Mouse (Mus musculus): ENCODE data around the gene C1qbp. TPM values are rescaled to one million over a fixed set of nuclear protein-coding genes. Genes with fewer than 3 reads are reported as not detected.

C1qbp gene
- polyA plus RNA-seq, 1 experiment from 2014 or later, result 208 TPM

- WGBS, result 16% methylated on average over 24 of the region's 24 CpGs
- no peaks in the 10 kb centered on the region for H3K9me3 ChIP-seq
- peak; percentile 51 for ATAC-seq (replicated peaks)
These were observed 12.0 kb downstream of the C1qbp start for GRCm38 (mm10) chr11:70970560-70971540.

GRCm38 (mm10) chr11:70969821-70970559 lies 12.8 kb downstream of the C1qbp start, which contains the start of the genes Nup88 and Rpain:
TSS of gene Nup88 (minus strand) at chr11:70969973.
TSS of gene Rpain (plus strand) at chr11:70970213.
- WGBS, result 0% methylated on average over 43 of the region's 43 CpGs
- ATAC-seq (replicated peaks), result peak; percentile 98

More at GRCm38 (mm10) chr11:70970560-70971540, 12.0 kb downstream of the C1qbp start:
- H3K36me3 ChIP-seq, result peaks cover 28% of the 10 kb centered on the region
- H3K27ac ChIP-seq (replicated peaks), result peak overlapping the region; percentile 94
- H3K27me3 ChIP-seq, result no peaks in the 10 kb centered on the region
- peaks cover 25% of the 10 kb centered on the region for H3K4me1 ChIP-seq
- peak overlapping the region; percentile 89 for H3K4me3 ChIP-seq
- peak overlapping the region; percentile 59 for H3K9ac ChIP-seq (replicated peaks)
- peak overlapping the region; percentile 83 for H3K4me2 ChIP-seq (replicated peaks)

GRCm38 (mm10) chr11:70969271-70969794 lies 13.5 kb downstream of the C1qbp start:
- H3K9me3 ChIP-seq, result no peaks in the 10 kb centered on the region
- H3K27ac ChIP-seq (replicated peaks), result peak overlapping the region; percentile 94
- ATAC-seq (replicated peaks), result peak; percentile 15
- H3K4me1 ChIP-seq, result peaks cover 25% of the 10 kb centered on the region
- H3K27me3 ChIP-seq, result no peaks in the 10 kb centered on the region
- H3K4me3 ChIP-seq, result peak overlapping the region; percentile 89
- H3K9ac ChIP-seq (replicated peaks), result peak overlapping the region; percentile 97
- peaks cover 29% of the 10 kb centered on the region for H3K36me3 ChIP-seq
- under 1% methylated on average over 25 of the region's 25 CpGs for WGBS
- peak overlapping the region; percentile 83 for H3K4me2 ChIP-seq (replicated peaks)

More at GRCm38 (mm10) chr11:70969821-70970559, 12.8 kb downstream of the C1qbp start, which contains the start of the genes Nup88 and Rpain:
- Histone ChIP-seq H3K9me3 (no peaks in the 10 kb centered on the region), H3K36me3 (peaks cover 27% of the 10 kb centered on the region), H3K27me3 (no peaks in the 10 kb centered on the region), H3K27ac (replicated peaks) (peak within 1 kb of the TSS; percentile 94), H3K4me2 (replicated peaks) (peak within 1 kb of the TSS; percentile 83), H3K9ac (replicated peaks) (peak within 1 kb of the TSS; percentile 97), H3K4me1 (peaks cover 25% of the 10 kb centered on the region), H3K4me3 (peak within 1 kb of the TSS; percentile 89)

- peaks cover 64% of the 10 kb centered on the region for H3K36me3 ChIP-seq
- H3K4me1 ChIP-seq, result peaks cover 17% of the 10 kb centered on the region
- no peak overlapping the region for H3K27ac ChIP-seq (replicated peaks)
- ATAC-seq (replicated peaks), result no peak
- H3K4me2 ChIP-seq (replicated peaks), result no peak overlapping the region
- H3K27me3 ChIP-seq, result no peaks in the 10 kb centered on the region
- H3K9me3 ChIP-seq, result no peaks in the 10 kb centered on the region
- WGBS, result 77% methylated on average over 4 of the region's 4 CpGs
- no peak overlapping the region for H3K9ac ChIP-seq (replicated peaks)
- H3K4me3 ChIP-seq, result no peak overlapping the region
These were observed 18.5 kb downstream of the C1qbp start for GRCm38 (mm10) chr11:70964222-70964907.

GRCm38 (mm10) chr11:70960786-70961554 lies 21.9 kb downstream of the C1qbp start:
- no peak for ATAC-seq (replicated peaks)
- Histone ChIP-seq H3K27ac (replicated peaks) (no peak overlapping the region), H3K9ac (replicated peaks) (no peak overlapping the region), H3K36me3 (peaks cover 88% of the 10 kb centered on the region), H3K4me1 (no peaks in the 10 kb centered on the region), H3K4me2 (replicated peaks) (no peak overlapping the region), H3K9me3 (no peaks in the 10 kb centered on the region), H3K4me3 (no peak overlapping the region), H3K27me3 (no peaks in the 10 kb centered on the region)
- 88% methylated on average over 5 of the region's 5 CpGs for WGBS

GRCm38 (mm10) chr11:70954711-70955110 lies 28.1 kb downstream of the C1qbp start:
- no peak for ATAC-seq (replicated peaks)
- H3K4me3 ChIP-seq, result no peak overlapping the region
- WGBS, result 90% methylated on average over 4 of the region's 4 CpGs
- H3K9ac ChIP-seq (replicated peaks), result no peak overlapping the region
- H3K36me3 ChIP-seq, result peaks cover 92% of the 10 kb centered on the region
- no peaks in the 10 kb centered on the region for H3K27me3 ChIP-seq
- no peaks in the 10 kb centered on the region for H3K4me1 ChIP-seq
- no peaks in the 10 kb centered on the region for H3K9me3 ChIP-seq
- H3K4me2 ChIP-seq (replicated peaks), result no peak overlapping the region
- H3K27ac ChIP-seq (replicated peaks), result no peak overlapping the region

- H3K27me3 ChIP-seq, result no peaks in the 10 kb centered on the region
- H3K9ac ChIP-seq (replicated peaks), result no peak overlapping the region
- 93% methylated on average over 4 of the region's 4 CpGs for WGBS
- no peak overlapping the region for H3K4me3 ChIP-seq
- no peak overlapping the region for H3K4me2 ChIP-seq (replicated peaks)
- no peaks in the 10 kb centered on the region for H3K9me3 ChIP-seq
- H3K36me3 ChIP-seq, result peaks cover 88% of the 10 kb centered on the region
- H3K4me1 ChIP-seq, result no peaks in the 10 kb centered on the region
- ATAC-seq (replicated peaks), result no peak
- no peak overlapping the region for H3K27ac ChIP-seq (replicated peaks)
These were observed 37.6 kb downstream of the C1qbp start for GRCm38 (mm10) chr11:70944935-70945817.

GRCm38 (mm10) chr11:70943651-70944050 lies 39.2 kb downstream of the C1qbp start:
- Histone ChIP-seq H3K27me3 (no peaks in the 10 kb centered on the region), H3K4me3 (no peak overlapping the region), H3K9ac (replicated peaks) (no peak overlapping the region), H3K4me2 (replicated peaks) (no peak overlapping the region), H3K4me1 (no peaks in the 10 kb centered on the region), H3K9me3 (no peaks in the 10 kb centered on the region), H3K36me3 (peaks cover 86% of the 10 kb centered on the region), H3K27ac (replicated peaks) (no peak overlapping the region)
- no peak for ATAC-seq (replicated peaks)
- WGBS, result 90% methylated on average over 7 of the region's 7 CpGs

- ATAC-seq (replicated peaks), result no peak
- Histone ChIP-seq H3K4me1 (no peaks in the 10 kb centered on the region), H3K27me3 (no peaks in the 10 kb centered on the region), H3K4me3 (no peak overlapping the region), H3K9me3 (no peaks in the 10 kb centered on the region), H3K9ac (replicated peaks) (no peak overlapping the region), H3K4me2 (replicated peaks) (no peak overlapping the region), H3K27ac (replicated peaks) (no peak overlapping the region), H3K36me3 (peaks cover 86% of the 10 kb centered on the region)
- 73% methylated on average over 1 of the region's 1 CpGs for WGBS
These were observed 40.2 kb downstream of the C1qbp start for GRCm38 (mm10) chr11:70942596-70942995.

GRCm38 (mm10) chr11:70935316-70935715 lies 47.5 kb downstream of the C1qbp start:
- Histone ChIP-seq H3K4me1 (no peaks in the 10 kb centered on the region), H3K27me3 (no peaks in the 10 kb centered on the region), H3K4me2 (replicated peaks) (no peak overlapping the region), H3K27ac (replicated peaks) (no peak overlapping the region), H3K4me3 (no peak overlapping the region), H3K9ac (replicated peaks) (no peak overlapping the region), H3K9me3 (no peaks in the 10 kb centered on the region), H3K36me3 (peaks cover 62% of the 10 kb centered on the region)
- no peak for ATAC-seq (replicated peaks)
- WGBS, result 76% methylated on average over 7 of the region's 7 CpGs

Measured in forebrain, embryonic 15.5 days (tissue).